In genomic region chr11:89046021-89046420, GRCm38 (mm10) we compare ENCODE assay signal across 23 mouse cellular contexts. TPM values are rescaled to one million over a fixed set of nuclear protein-coding genes. Genes with fewer than 3 reads are reported as not detected.
"Had no signal": no experiment of that assay in that cellular context is flagged by ENCODE, and none has a peak within 500 bp of the region (broad histone marks: within the 10 kb centered on the region; RNA-seq: fewer than 3 reads in every experiment).

No protein-coding gene starts in this region.

- ATAC-seq: liver, postnatal 0 days; lung, postnatal 0 days had no signal

- H3K9me3 ChIP-seq: lung, embryonic 15.5 days; neural tube, embryonic 12.5 days; stomach, embryonic 15.5 days had no signal

- H3K4me3 ChIP-seq: lung, embryonic 15.5 days; megakaryocyte, embryonic 14.5 days; midbrain, embryonic 12.5 days; neural tube, embryonic 12.5 days; stomach, embryonic 15.5 days had no signal

- H3K4me1 ChIP-seq: lung, embryonic 15.5 days; midbrain, embryonic 12.5 days; neural tube, embryonic 12.5 days; stomach, embryonic 15.5 days had no signal

- H3K27ac ChIP-seq: lung, embryonic 15.5 days; macrophage; midbrain, embryonic 12.5 days; neural tube, embryonic 12.5 days; stomach, embryonic 15.5 days; stomach, postnatal 0 days had no signal

- H3K4me2 ChIP-seq: lung, embryonic 15.5 days; midbrain, embryonic 12.5 days; neural tube, embryonic 12.5 days; stomach, embryonic 15.5 days had no signal

- H3K9ac ChIP-seq: liver, postnatal 0 days; lung, embryonic 15.5 days; midbrain, embryonic 12.5 days; neural tube, embryonic 12.5 days; stomach, embryonic 15.5 days had no signal

- H3K27me3 ChIP-seq: lung, embryonic 15.5 days; megakaryocyte, embryonic 14.5 days; midbrain, embryonic 12.5 days; neural tube, embryonic 12.5 days; stomach, embryonic 15.5 days had no signal

- DNase-seq: liver, postnatal 0 days; lung, adult 2 months; lung, postnatal 14 days; lung, postnatal 36 days; midbrain, embryonic 14.5 days; right cerebral cortex, postnatal 14 days; thymus, adult 2 months; thymus, postnatal 25 days; thymus, postnatal 4 days had no signal

RNA-seq across cellular contexts. Expression of gene Gm525, which starts 27.6 kb away (rescaled TPM):
- total RNA-seq: megakaryocyte progenitor cell, adult 5-6 weeks; midbrain, postnatal 0 days; monocyte, adult 5-6 weeks; neutrophil, adult 5-6 weeks had no signal
- polyA plus RNA-seq: macrophage; midbrain, embryonic 12.5 days; midbrain, embryonic 14.5 days; neural tube, embryonic 12.5 days; neural tube, embryonic 14.5 days; spleen, adult 2 months had no signal
